Mouse (Mus musculus) embryonic facial prominence, embryonic 11.5 days (tissue): ENCODE measurements at regions not wholly inside any gene's neighbourhood (a gene's known extent, or its start where the extent isn't known, plus 50 kb on each side); places are given as distances from the start of the nearest gene placed in this dataset.

Source experiments
- ATAC-seq: fragments of 200-750 bp; cut with Nextera tagmentation; replicated peaks from 2 replicates; pipeline ENCODE4 v1.8.0; 2017; ENCODE audit warnings: low read depth; ENCODE audit not compliant: insufficient number of reproducible peaks, low FRiP score, low TSS enrichment
- DNase-seq: peaks from one replicate; pipeline ENCODE4 v3.0.0-alpha.2; 2015; ENCODE audit warnings: low spot score
- H3K27ac ChIP-seq: fragments of 300-500 bp; sonication (generic); replicated peaks from 2 replicates; pipeline ENCODE4 v1.5.1; 2014; ENCODE audit warnings: mild to moderate bottlenecking, low read depth, low read length, control low read depth
- H3K27me3 ChIP-seq: fragments of 300-500 bp; sonication (generic); 2 replicates; pipeline ENCODE4 v1.6.1; 2014; ENCODE audit warnings: mild to moderate bottlenecking, low read length, moderate library complexity, mixed read lengths; ENCODE audit not compliant: control insufficient read depth, insufficient read depth
- H3K36me3 ChIP-seq: fragments of 300-500 bp; sonication (generic); replicated peaks from 2 replicates; pipeline ENCODE4 v1.6.1; 2014; ENCODE audit warnings: low read depth, mild to moderate bottlenecking, low read length, moderate library complexity, mixed read lengths; ENCODE audit not compliant: control insufficient read depth, insufficient read depth
- H3K4me1 ChIP-seq: fragments of 300-500 bp; sonication (generic); 2 replicates; pipeline ENCODE4 v1.6.1; 2014; ENCODE audit warnings: low read length, mixed read lengths; ENCODE audit not compliant: control insufficient read depth, insufficient read depth
- H3K4me2 ChIP-seq: fragments of 300-500 bp; sonication (generic); 2 replicates; pipeline ENCODE4 v1.6.1; 2014; ENCODE audit warnings: low read depth, mild to moderate bottlenecking, control low read depth, low read length, moderate library complexity
- H3K4me3 ChIP-seq: fragments of 300-500 bp; sonication (generic); 2 replicates; pipeline ENCODE4 v1.5.1; 2014; ENCODE audit warnings: low read depth, low read length, control low read depth
- H3K9ac ChIP-seq: fragments of 300-500 bp; sonication (generic); replicated peaks from 2 replicates; pipeline ENCODE4 v1.6.1; 2014; ENCODE audit warnings: mild to moderate bottlenecking, control low read depth, low read length
- H3K9me3 ChIP-seq: fragments of 300-500 bp; sonication (generic); replicated peaks from 2 replicates; pipeline ENCODE4 v1.6.1; 2016; ENCODE audit warnings: mild to moderate bottlenecking, low read length, inconsistent platforms, mixed read lengths; ENCODE audit not compliant: control insufficient read depth
- WGBS: fragments of 180-500 bp; shearing (Covaris S2); extraction: QIAGEN DNeasy Blood & Tissue Kit; methylation state at CpG from one replicate; pipeline ENCODE4 v1.1.7; 2014; 5-methylcytosine and 5-hydroxymethylcytosine counted together

DNA sequence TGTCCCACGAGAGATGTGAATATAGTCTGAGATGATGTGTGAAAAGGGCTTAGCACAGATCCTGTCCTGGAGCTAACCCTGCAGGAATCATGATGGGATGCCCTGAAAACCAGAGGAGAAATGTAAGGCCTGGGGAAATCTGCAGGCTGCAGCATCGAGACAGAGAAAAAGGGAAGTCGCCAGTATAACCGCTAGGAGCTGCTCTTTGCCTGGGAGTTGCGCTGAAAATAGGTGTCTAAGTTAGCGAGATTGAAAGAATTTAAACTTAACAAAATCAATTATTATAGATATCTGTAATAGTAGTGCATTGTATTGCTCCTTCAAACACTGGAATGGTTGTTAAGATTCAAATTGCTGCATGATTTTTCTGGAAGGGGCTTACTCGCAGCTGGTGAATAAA is 155.5 kb upstream of the Pdcd1 start:
- Histone ChIP-seq H3K27ac (no peak overlapping the region), H3K4me1 (no peaks in the 10 kb centered on the region), H3K4me3 (no peak overlapping the region), H3K9ac (no peak overlapping the region), H3K27me3 (no peaks in the 10 kb centered on the region), H3K36me3 (no peaks in the 10 kb centered on the region), H3K4me2 (no peak overlapping the region), H3K9me3 (no peaks in the 10 kb centered on the region)
- WGBS = 85% methylated on average over 7 of the region's 7 CpGs
- no peak for DNase-seq
- no peak for ATAC-seq

GRCm38 (mm10) chr1:94203281-94203680 is 150.9 kb upstream of the Pdcd1 start:
- H3K27ac ChIP-seq = no peak overlapping the region
- H3K4me2 ChIP-seq = no peak overlapping the region
- DNase-seq = no peak
- H3K36me3 ChIP-seq = no peaks in the 10 kb centered on the region
- WGBS = 87% methylated on average over 3 of the region's 3 CpGs
- no peaks in the 10 kb centered on the region for H3K4me1 ChIP-seq
- H3K4me3 ChIP-seq = no peak overlapping the region
- H3K9me3 ChIP-seq = no peaks in the 10 kb centered on the region
- H3K27me3 ChIP-seq = no peaks in the 10 kb centered on the region
- no peak overlapping the region for H3K9ac ChIP-seq
- no peak for ATAC-seq

DNA sequence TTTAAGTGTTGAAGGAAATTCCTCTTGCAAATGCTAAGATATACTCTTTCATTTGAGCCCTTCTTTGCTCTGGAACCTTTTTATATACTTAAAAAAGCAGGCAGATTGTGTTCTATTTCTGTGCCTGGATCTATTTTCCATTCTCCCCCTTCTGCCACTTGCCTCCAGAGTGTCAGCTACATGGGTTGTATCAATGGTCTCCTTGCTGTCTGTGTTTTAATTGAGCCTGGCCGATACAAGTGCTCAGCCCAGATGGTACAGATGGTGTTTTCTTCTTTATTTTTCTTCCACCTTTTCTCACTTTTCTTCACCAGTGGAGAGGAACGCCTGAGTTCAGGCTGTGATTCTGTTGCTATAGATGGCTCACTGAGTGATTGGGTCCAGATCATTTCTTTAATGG is 131.5 kb upstream of the Pdcd1 start:
- DNase-seq (no peak), ATAC-seq (no peak)
- Histone ChIP-seq H3K4me1 (no peaks in the 10 kb centered on the region), H3K4me2 (no peak overlapping the region), H3K27me3 (no peaks in the 10 kb centered on the region), H3K9me3 (no peaks in the 10 kb centered on the region), H3K9ac (no peak overlapping the region), H3K4me3 (no peak overlapping the region), H3K27ac (no peak overlapping the region), H3K36me3 (no peaks in the 10 kb centered on the region)
- WGBS = 71% methylated on average over 2 of the region's 2 CpGs

DNA sequence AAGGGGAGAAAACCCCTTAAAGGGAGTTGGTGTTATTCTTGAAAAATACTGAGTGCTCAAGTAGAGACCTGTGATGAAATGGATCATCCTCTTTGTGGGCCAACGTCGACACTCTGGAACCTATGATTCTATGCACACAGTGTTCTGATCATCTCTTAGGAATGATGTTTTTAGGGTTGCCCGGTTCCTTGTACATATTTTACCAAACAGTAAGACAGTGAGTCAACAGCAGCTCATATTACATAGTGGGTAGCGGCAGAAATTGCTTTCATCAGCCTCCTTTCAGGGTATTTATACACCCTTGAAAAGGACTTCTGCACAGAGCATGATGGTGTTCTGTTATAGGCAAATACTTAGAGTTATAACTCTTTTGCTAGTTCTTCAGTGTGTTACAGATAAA is 97.6 kb upstream of the Pdcd1 start:
- no peaks in the 10 kb centered on the region for H3K27me3 ChIP-seq
- H3K36me3 ChIP-seq = no peaks in the 10 kb centered on the region
- H3K9ac ChIP-seq = no peak overlapping the region
- no peaks in the 10 kb centered on the region for H3K4me1 ChIP-seq
- DNase-seq (no peak), ATAC-seq (no peak)
- 85% methylated on average over 4 of the region's 4 CpGs for WGBS
- H3K4me2 ChIP-seq = no peak overlapping the region
- no peak overlapping the region for H3K27ac ChIP-seq
- no peaks in the 10 kb centered on the region for H3K9me3 ChIP-seq
- no peak overlapping the region for H3K4me3 ChIP-seq

DNA sequence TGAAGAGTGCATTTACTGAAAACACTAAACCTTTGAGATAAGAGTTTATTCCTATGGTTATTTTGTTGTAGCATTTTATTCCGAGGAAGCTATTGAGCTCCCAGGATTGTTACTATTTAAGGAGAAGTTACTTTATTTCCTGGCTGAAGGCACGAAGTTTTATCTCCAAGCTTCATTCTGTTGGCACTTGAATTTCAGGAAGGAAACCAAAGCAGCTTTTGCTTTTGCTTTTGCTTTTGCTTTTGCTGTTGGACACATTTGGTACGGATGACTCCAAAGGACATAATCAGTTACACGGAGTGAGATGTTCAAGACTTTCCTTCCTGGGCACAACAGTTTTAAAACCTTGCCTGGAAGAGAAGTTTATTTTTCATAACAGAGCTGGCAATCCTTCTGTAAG is 94.7 kb upstream of the Pdcd1 start:
- whole genome bisulfite sequencing = 80% methylated on average over 4 of the region's 4 CpGs
- Histone ChIP-seq H3K4me3 (no peak overlapping the region), H3K4me2 (no peak overlapping the region), H3K9ac (no peak overlapping the region), H3K27ac (no peak overlapping the region), H3K27me3 (no peaks in the 10 kb centered on the region), H3K9me3 (no peaks in the 10 kb centered on the region), H3K4me1 (no peaks in the 10 kb centered on the region), H3K36me3 (no peaks in the 10 kb centered on the region)
- DNase-seq = no peak
- no peak for ATAC-seq

- no peak for DNase-seq
- Histone ChIP-seq H3K27me3 (no peaks in the 10 kb centered on the region), H3K4me2 (no peak overlapping the region), H3K4me3 (no peak overlapping the region), H3K27ac (no peak overlapping the region), H3K9ac (no peak overlapping the region), H3K9me3 (no peaks in the 10 kb centered on the region), H3K4me1 (no peaks in the 10 kb centered on the region), H3K36me3 (no peaks in the 10 kb centered on the region)
- no peak for ATAC-seq
- WGBS = 65% methylated on average over 3 of the region's 3 CpGs
Measured at GRCm38 (mm10) chr1:94140518-94140917, 88.2 kb upstream of the Pdcd1 start.

DNA sequence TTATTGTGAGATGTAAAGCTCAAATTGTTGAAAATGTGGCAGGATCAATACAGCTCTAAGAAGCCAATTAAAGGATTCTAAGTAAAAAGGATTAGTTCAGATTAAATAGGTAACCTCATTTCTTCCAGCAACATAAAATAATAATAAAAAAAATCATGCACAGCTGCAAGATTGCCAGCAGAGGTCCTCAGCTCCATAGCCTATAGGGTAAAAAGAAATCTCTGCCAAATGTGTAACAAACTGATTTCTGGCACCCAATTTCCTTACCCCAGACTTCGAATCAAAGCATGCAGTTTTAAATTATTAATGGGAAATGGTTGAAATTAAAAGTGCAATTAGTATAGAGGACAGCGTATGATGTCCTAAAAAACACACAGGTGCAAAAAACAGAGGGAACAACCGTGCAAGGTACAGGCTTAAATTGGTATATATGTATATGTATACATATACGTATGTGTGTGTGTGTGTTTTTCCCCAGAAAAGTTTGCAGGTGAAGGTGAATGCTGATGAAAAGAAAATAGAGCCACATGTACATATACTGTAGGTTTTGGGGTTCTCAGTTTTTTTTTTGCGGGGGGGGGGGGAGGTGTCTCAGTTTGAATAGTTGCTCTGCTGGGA is 87.2 kb upstream of the Pdcd1 start:
- no peaks in the 10 kb centered on the region for H3K4me1 ChIP-seq

DNA sequence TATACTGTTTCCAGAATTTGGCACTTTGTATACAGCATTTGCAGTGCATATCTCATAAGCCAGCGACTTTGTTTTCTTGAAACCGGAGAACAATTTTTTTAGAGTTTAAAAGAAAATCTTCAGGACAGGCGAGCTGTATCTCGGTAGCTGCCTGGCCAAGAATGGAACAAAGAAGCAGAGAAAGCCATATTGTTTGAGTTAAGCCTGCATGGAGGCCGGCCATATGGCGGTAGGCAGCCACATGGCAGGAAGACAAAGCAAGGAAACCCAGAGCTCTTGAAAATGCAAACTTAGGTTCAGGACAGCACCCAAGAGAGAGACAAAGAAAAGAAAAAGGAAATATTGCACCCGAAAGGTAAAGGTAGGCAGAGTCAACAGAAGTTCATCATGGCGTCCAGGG is 84.4 kb upstream of the Pdcd1 start:
- Histone ChIP-seq H3K9me3 (no peaks in the 10 kb centered on the region), H3K4me1 (no peaks in the 10 kb centered on the region), H3K4me2 (no peak overlapping the region), H3K9ac (no peak overlapping the region), H3K27ac (no peak overlapping the region), H3K27me3 (no peaks in the 10 kb centered on the region), H3K4me3 (no peak overlapping the region), H3K36me3 (no peaks in the 10 kb centered on the region)
- DNase-seq (no peak), ATAC-seq (no peak)
- WGBS = 88% methylated on average over 8 of the region's 8 CpGs

More for the DNA sequence above, 87.2 kb upstream of the Pdcd1 start:
- H3K9me3 ChIP-seq = no peaks in the 10 kb centered on the region
- no peaks in the 10 kb centered on the region for H3K36me3 ChIP-seq
- H3K27ac ChIP-seq = no peak overlapping the region
- no peak overlapping the region for H3K4me3 ChIP-seq
- H3K9ac ChIP-seq = no peak overlapping the region
- 86% methylated on average over 5 of the region's 5 CpGs for WGBS
- no peak overlapping the region for H3K4me2 ChIP-seq
- DNase-seq (peak; percentile 30), ATAC-seq (no peak)
- no peaks in the 10 kb centered on the region for H3K27me3 ChIP-seq
